Mouse (Mus musculus): ENCODE measurements around the gene Lhx4. TPM values are rescaled to one million over a fixed set of nuclear protein-coding genes. Genes with fewer than 3 reads are reported as not detected.

The Lhx4 gene
- total RNA-seq, 2 experiments from 2014 or later = not detected

DNA sequence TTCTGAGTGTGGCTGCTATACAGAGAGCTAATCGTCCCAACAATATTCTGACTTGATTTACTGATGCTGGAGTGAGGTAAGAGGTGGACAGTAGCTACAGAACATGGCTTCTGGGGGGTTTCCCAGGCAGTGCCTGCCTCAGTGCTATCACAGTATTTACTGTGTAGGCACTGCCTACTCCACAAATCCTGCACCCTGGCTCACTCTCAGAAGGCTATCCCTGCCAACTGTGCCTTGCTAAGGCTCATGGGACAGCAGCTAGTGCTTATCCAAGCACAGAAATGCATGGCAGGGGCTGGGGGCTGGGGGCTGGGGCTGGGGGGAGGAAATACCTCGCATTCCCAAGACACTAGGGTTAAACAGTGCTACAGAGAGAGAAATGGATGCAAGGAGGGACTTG lies 38.2 kb downstream of the Lhx4 start:
- no peak for ATAC-seq (replicated peaks; ENCODE audit: low FRiP score, poor library complexity, severe bottlenecking)

DNA sequence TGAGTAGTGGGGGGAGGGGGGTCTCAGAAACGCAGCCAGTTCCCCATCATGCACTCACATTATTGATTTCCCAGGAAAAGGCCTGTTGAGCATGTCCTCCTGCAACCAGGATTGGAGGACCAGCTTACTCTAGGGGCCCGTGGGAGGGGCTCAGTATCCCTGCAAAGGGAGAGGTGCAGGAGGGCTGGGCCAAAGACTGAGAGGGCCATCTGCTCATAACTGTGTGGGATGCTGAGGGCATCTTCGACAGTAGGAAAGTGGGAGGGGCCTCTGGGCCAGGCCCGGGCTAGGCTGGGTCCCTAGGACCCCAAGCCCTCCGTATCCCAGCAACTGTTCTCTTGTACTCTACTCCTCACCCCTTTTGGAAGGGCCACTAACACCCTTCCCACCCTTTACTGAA lies 47.3 kb downstream of the Lhx4 start:
- no peak for ATAC-seq (replicated peaks; ENCODE audit: low FRiP score, poor library complexity, severe bottlenecking)

DNA sequence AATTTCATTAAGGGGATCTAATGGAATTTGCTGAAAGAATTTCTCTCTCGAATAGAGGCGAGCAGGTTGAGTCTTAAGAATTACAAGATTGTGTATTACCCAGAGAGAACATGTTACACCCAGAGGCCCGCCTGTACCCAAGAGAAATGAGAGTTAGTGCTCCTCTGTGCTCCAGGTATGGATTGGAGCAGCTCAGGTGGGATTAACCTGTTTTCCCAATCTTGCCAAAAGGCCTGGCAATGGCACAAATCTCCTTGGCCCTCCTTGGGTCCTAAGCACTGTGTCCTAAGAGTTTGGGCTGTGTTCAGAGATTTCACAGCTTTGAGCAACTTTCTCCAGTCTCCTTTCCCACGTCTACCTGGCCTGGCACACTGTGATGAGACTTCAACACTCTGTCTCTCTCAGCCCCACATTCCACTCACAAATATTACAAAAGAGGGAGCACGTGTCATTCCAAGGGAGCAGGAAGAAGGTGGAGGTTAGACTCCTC lies 48.2 kb downstream of the Lhx4 start:
- no peak for ATAC-seq (replicated peaks; ENCODE audit: low FRiP score, poor library complexity, severe bottlenecking)

DNA sequence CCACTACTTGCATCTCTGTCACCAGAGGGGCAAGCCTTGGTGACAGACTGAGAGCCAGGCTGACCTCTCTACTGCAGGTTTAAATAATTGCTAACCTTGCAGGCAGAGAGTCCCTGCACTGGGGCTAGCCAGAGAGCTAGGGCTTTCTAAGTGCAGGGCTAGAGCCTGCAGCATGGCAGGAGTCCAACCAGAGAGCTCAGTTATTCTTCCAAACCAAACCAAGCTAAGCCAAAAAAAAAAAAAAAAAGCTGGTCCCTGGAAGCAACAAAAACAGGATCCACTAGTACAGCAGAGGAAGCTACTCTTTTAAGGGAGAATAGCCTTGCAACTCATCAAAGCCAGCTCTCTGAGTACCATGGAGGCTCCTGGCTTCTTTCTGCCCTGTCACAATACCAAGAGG lies 50.6 kb downstream of the Lhx4 start:
- ATAC-seq (replicated peaks; ENCODE audit: low FRiP score, poor library complexity, severe bottlenecking) = no peak

DNA sequence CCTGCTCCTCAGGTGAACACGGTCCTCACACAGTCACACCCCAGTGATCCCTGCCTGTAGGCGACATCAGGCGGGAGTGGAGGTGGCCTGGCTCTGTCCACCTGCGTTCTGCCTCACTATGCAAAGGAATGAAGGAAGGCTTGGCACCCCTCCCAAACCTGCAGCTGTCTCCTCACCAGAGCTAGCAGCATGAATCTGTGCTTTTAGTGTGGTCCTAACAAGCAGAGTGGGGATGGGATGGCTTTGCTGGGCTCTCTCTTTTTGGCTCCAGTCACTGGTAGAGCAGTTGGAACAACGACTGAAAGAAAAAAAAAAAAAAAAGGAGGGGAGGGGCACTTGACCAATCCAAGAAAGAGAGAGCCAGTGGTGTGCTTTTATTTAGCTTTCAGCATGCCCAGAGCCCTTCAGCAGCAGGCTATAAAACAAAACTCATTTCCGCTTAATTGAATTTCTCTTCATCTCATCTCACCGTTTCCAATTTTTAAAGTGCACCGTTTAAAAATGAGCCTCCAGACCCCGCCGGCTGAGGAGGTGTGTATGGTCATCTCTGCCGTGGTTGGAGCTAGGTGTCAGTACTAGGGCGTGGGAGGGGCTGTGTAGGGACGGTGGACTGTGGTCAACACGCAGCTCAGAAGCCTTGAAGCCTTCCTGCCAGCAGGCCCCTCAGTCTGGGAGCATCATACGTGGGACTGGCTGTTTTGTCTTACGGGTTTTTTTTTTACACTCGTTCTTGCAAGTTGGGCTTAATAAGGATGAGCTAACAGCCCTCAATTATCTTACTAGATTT lies 52.9 kb downstream of the Lhx4 start:
- ATAC-seq (replicated peaks; ENCODE audit: low FRiP score, poor library complexity, severe bottlenecking) = no peak

DNA sequence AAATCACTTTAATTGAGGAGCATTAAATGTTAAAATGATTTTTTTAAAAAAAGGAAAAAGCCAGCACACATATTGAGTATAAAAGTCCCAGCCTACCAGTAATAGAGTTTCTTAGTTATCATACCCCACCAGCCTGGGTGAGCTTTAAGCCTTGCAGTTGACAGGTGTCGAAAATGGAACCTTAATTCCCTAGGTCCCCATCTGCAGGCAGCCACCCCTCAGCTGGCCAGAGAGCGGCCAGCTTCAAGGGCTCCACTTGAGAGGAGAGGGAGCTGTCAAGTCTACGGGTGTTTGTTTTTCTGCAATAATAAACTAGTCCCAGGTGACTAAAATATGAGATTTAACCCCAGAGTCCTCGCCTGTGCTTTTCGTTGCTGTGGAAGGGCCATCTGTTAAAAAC lies 58.0 kb downstream of the Lhx4 start:
- no peak for ATAC-seq (replicated peaks; ENCODE audit: low FRiP score, poor library complexity, severe bottlenecking)

GRCm38 (mm10) chr1:155693026-155693425 lies 58.5 kb downstream of the Lhx4 start:
- no peak for ATAC-seq (replicated peaks; ENCODE audit: low FRiP score, poor library complexity, severe bottlenecking)

DNA sequence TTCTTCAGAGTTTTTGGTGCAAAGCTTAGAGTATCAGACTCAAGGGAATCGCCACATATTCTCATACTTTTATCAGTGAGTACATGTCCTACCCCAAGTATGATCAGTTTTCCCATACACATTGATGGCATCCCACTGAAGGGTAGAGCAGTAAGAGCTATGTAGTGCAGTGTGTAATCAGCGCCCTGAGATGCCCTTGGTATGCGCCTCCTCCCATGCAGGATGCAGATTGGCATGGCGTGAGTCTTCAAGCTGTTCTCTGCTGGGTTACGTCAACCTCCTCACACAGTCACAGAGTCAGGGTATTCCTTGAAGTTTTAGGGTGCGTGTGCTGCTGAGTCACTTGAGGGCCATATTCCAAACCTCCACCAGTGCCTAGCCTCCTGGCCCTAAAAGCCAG lies 59.3 kb downstream of the Lhx4 start:
- no peak for ATAC-seq (replicated peaks; ENCODE audit: low FRiP score, poor library complexity, severe bottlenecking)

DNA sequence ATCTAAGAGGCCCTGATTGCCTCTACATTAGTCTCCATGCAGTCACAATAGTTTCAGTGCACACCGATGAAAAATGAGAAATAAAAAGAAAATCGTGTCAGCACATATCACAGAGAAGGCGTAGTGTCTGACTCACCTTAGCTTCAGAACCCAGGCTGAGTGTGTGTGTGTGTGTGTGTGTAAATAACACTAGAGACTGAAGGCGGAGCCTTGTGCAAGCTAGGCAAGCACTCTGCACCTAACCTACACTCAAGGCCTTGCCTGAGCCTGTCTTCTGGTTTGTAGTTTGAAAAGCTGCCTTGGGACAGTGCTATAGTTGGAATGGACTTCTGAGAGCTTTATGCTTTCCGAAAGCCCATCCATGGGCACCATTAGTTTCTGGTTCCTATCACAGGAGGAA lies 61.9 kb downstream of the Lhx4 start:
- ATAC-seq (replicated peaks; ENCODE audit: low FRiP score, poor library complexity, severe bottlenecking) = no peak

GRCm38 (mm10) chr1:155689141-155689540 lies 62.3 kb downstream of the Lhx4 start:
- ATAC-seq (replicated peaks; ENCODE audit: low FRiP score, poor library complexity, severe bottlenecking) = no peak

GRCm38 (mm10) chr1:155686816-155687215 lies 64.7 kb downstream of the Lhx4 start:
- ATAC-seq (replicated peaks; ENCODE audit: low FRiP score, poor library complexity, severe bottlenecking) = no peak

DNA sequence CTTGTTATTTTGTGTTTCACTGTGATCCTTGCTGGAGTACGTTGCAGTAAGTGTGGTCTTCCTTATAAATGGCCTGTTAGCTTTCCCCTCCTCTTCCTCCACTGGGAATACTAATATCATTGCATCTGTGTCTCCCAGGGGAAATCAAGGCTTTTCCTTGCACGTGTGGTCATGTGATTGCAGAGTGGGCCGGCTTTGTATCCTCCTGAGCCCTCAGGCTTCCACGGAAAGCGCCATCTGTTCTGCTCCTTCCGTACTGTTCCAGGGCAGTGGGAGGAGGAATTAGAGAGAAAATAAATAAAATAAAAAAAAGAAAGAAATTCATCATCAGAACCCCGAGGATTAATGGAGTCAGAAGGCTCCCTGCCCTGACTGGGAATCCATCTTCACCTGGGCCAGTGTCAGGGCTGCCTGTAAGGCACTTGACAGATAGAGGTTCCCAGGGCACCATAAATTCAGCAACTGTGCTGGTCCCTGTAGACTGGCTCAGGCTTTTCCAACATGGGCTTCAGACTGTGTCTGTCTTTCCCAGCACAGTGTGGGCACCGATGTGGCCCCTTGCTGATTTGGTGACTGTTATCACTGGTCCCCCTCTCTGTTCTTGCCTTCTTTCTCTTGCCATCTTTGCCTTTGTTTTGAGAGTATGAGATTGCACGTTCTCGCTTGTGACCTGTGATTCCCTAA lies 70.2 kb downstream of the Lhx4 start:
- no peak for ATAC-seq (replicated peaks; ENCODE audit: low FRiP score, poor library complexity, severe bottlenecking)

DNA sequence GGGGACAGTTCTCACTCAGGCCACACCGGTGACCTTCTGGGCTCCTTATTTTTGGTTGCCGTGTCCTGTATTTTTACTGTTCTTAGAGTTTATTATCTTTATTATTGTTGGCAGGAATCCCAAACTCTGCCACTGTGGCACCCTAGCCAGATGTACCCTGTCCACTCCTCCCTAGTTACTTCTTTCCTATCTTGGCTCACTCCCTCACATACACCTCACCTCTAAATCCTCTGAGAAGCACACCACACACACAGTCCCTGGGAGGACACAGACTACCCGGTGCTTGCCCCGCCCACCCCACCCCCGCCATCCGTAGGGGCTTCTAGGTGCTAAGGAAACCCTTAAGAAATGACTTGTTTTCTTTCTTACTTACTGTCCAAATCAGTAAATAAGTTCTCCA lies 75.9 kb downstream of the Lhx4 start:
- no peak for ATAC-seq (replicated peaks; ENCODE audit: low FRiP score, poor library complexity, severe bottlenecking)

- ATAC-seq (replicated peaks; ENCODE audit: low FRiP score, poor library complexity, severe bottlenecking) = no peak
Measured at GRCm38 (mm10) chr1:155663994-155664393, 87.5 kb downstream of the Lhx4 start.

GRCm38 (mm10) chr1:155656321-155656720 lies 95.2 kb downstream of the Lhx4 start:
- ATAC-seq (replicated peaks; ENCODE audit: low FRiP score, poor library complexity, severe bottlenecking) = no peak

GRCm38 (mm10) chr1:155654961-155655360 lies 96.5 kb downstream of the Lhx4 start:
- ATAC-seq (replicated peaks; ENCODE audit: low FRiP score, poor library complexity, severe bottlenecking) = no peak

- ATAC-seq (replicated peaks; ENCODE audit: low FRiP score, poor library complexity, severe bottlenecking) = no peak
Measured at GRCm38 (mm10) chr1:155650121-155650846, 101.2 kb downstream of the Lhx4 start.
